Mouse (Mus musculus) CH12.LX (cell line): ENCODE measurements around the gene Narf. TPM values are rescaled to one million over a fixed set of nuclear protein-coding genes. Genes with fewer than 3 reads are reported as not detected.

Experiments used
- DNase-seq: peaks from one replicate; pipeline ENCODE4 v3.0.0-alpha.2; 2013; ENCODE audit errors: extremely low read depth
- H3K27ac ChIP-seq: 2 replicates; pipeline ENCODE4 v1.5.1; 2012; ENCODE audit warnings: low read depth, mild to moderate bottlenecking, control low read depth, moderate library complexity; ENCODE audit not compliant: insufficient read depth
- H3K27me3 ChIP-seq: replicated peaks from 2 replicates; pipeline ENCODE3; 2012; ENCODE audit warnings: inconsistent platforms
- H3K36me3 ChIP-seq, 2 experiments: replicated peaks in 1 of 2; 2 replicates each; pipeline versions ENCODE3 to v1.6.1; 2012; ENCODE audit warnings: inconsistent platforms in 1 of 2, low read length in 1 of 2, mild to moderate bottlenecking in 1 of 2, mixed read lengths in 1 of 2, moderate library complexity in 1 of 2; ENCODE audit not compliant: control insufficient read depth in 1 of 2, insufficient read depth in 1 of 2
- H3K4me1 ChIP-seq, 2 experiments: 2 replicates each; pipeline ENCODE4 v1.6.1; 2012; ENCODE audit warnings: inconsistent platforms in 1 of 2, moderate library complexity in 1 of 2; ENCODE audit not compliant: insufficient read depth in 2 of 2, control insufficient read depth in 1 of 2
- H3K4me2 ChIP-seq: 2 replicates; pipeline ENCODE4 v1.6.1; 2012; ENCODE audit warnings: low read depth, mild to moderate bottlenecking, control low read depth; ENCODE audit not compliant: poor library complexity, insufficient read depth, severe bottlenecking
- H3K4me3 ChIP-seq, 3 experiments: fragments of 150-350 bp in 1 of 3; sonication (generic) in 1 of 3; replicated peaks in 1 of 3; 2 replicates each; pipeline versions ENCODE3 to v1.5.1; 2011 to 2012; ENCODE audit warnings: low read depth in 2 of 3, low read length in 2 of 3, mild to moderate bottlenecking in 2 of 3, moderate library complexity in 2 of 3, control low read depth in 1 of 3, improper control_type of control experiment in 1 of 3, inconsistent platforms in 1 of 3, mixed read lengths in 1 of 3; ENCODE audit not compliant: poor library complexity in 1 of 3
- H3K79me2 ChIP-seq: replicated peaks from 2 replicates; pipeline ENCODE4 v1.6.1; 2012; ENCODE audit warnings: mild to moderate bottlenecking, moderate library complexity; ENCODE audit not compliant: control insufficient read depth, poor library complexity, insufficient read depth, severe bottlenecking; ENCODE audit errors: extremely low read depth
- H3K9ac ChIP-seq: 2 replicates; pipeline ENCODE4 v1.6.1; 2012; ENCODE audit warnings: low read depth, mild to moderate bottlenecking, control low read depth, moderate library complexity; ENCODE audit not compliant: insufficient read depth
- H3K9me3 ChIP-seq: replicated peaks from 2 replicates; pipeline ENCODE3; 2012; ENCODE audit warnings: low read length, inconsistent platforms, mixed read lengths
- BHLHE40 ChIP-seq: IDR thresholded peaks from 2 replicates; pipeline ENCODE4 v1.6.1; 2011; ENCODE audit warnings: mild to moderate bottlenecking, low read depth, low read length, improper control_type of control experiment
- CTCF ChIP-seq, 2 experiments: IDR thresholded peaks in 1 of 2; conservative IDR thresholded peaks in 1 of 2; 2 replicates each; pipeline ENCODE4 v1.5.1; 2011 to 2012; ENCODE audit warnings: low read depth in 2 of 2, low read length in 2 of 2, improper control_type of control experiment in 1 of 2, inconsistent platforms in 1 of 2, mild to moderate bottlenecking in 1 of 2, moderate library complexity in 1 of 2
- E2F4 ChIP-seq: IDR thresholded peaks from 2 replicates; pipeline ENCODE4 v1.6.1; 2011; ENCODE audit warnings: low read depth, low read length, improper control_type of control experiment; ENCODE audit not compliant: insufficient replicate concordance
- ELF1 ChIP-seq: IDR thresholded peaks from 2 replicates; pipeline ENCODE4 v1.6.1; 2014; ENCODE audit warnings: low read depth, mild to moderate bottlenecking, inconsistent platforms, low read length, improper control_type of control experiment
- HCFC1 ChIP-seq: IDR thresholded peaks from 2 replicates; pipeline ENCODE4 v1.6.1; 2012; ENCODE audit warnings: low read depth, mild to moderate bottlenecking, inconsistent platforms, low read length, improper control_type of control experiment
- IRF4 ChIP-seq: IDR thresholded peaks from 2 replicates; pipeline ENCODE4 v1.6.1; 2014; ENCODE audit warnings: low read depth, mild to moderate bottlenecking, inconsistent platforms, low read length, improper control_type of control experiment
- JUND ChIP-seq: conservative IDR thresholded peaks from 2 replicates; pipeline ENCODE4 v1.6.1; 2011; ENCODE audit warnings: low read depth, low read length, improper control_type of control experiment
- MAX ChIP-seq: IDR thresholded peaks from 2 replicates; pipeline ENCODE4 v1.6.1; 2011; ENCODE audit warnings: low read length, improper control_type of control experiment
- MEF2A ChIP-seq: IDR thresholded peaks from 2 replicates; pipeline ENCODE4 v1.6.1; 2014; ENCODE audit warnings: low read depth, mild to moderate bottlenecking, inconsistent platforms, low read length, improper control_type of control experiment, borderline replicate concordance
- MXI1 ChIP-seq: IDR thresholded peaks from 2 replicates; pipeline ENCODE4 v1.6.1; 2011; ENCODE audit warnings: mild to moderate bottlenecking, low read depth, low read length, improper control_type of control experiment
- MYC ChIP-seq: IDR thresholded peaks from 2 replicates; pipeline ENCODE4 v1.6.1; 2011; ENCODE audit warnings: low read depth, mild to moderate bottlenecking, improper control_type of control experiment, low read length
- POLR2A ChIP-seq: IDR thresholded peaks from 2 replicates; pipeline ENCODE4 v1.6.1; 2011; ENCODE audit warnings: low read depth, mild to moderate bottlenecking, improper control_type of control experiment, low read length
- RAD21 ChIP-seq: IDR thresholded peaks from 2 replicates; pipeline ENCODE4 v1.6.1; 2011; ENCODE audit warnings: low read depth, mild to moderate bottlenecking, low read length, improper control_type of control experiment, moderate library complexity
- RCOR1 ChIP-seq: conservative IDR thresholded peaks from 2 replicates; pipeline ENCODE4 v1.6.1; 2012; ENCODE audit warnings: low read depth, mild to moderate bottlenecking, inconsistent platforms, low read length, improper control_type of control experiment
- SIN3A ChIP-seq: IDR thresholded peaks from 2 replicates; pipeline ENCODE4 v1.6.1; 2012; ENCODE audit warnings: low read length, improper control_type of control experiment, inconsistent platforms
- SMC3 ChIP-seq: IDR thresholded peaks from 2 replicates; pipeline ENCODE4 v1.6.1; 2011; ENCODE audit warnings: low read depth, low read length, improper control_type of control experiment
- TBP ChIP-seq: conservative IDR thresholded peaks from 2 replicates; pipeline ENCODE4 v1.6.1; 2011; ENCODE audit warnings: low read depth, low read length, improper control_type of control experiment
- TCF12 ChIP-seq: IDR thresholded peaks from 2 replicates; pipeline ENCODE4 v1.6.1; 2014; ENCODE audit warnings: low read depth, mild to moderate bottlenecking, inconsistent platforms, low read length, improper control_type of control experiment
- USF1 ChIP-seq: IDR thresholded peaks from 2 replicates; pipeline ENCODE4 v1.6.1; 2014; ENCODE audit warnings: low read depth, mild to moderate bottlenecking, inconsistent platforms, low read length, improper control_type of control experiment
- USF2 ChIP-seq: conservative IDR thresholded peaks from 2 replicates; pipeline ENCODE4 v1.6.1; 2011; ENCODE audit warnings: low read depth, low read length, improper control_type of control experiment
- ZKSCAN1 ChIP-seq: IDR thresholded peaks from 2 replicates; pipeline ENCODE4 v1.6.1; 2012; ENCODE audit warnings: low read depth, inconsistent platforms, low read length, improper control_type of control experiment, borderline replicate concordance
- dilution Hi-C: fragments of 300-500 bp; cut with MboI; formaldehyde crosslinking; loops from 2 replicates; pipeline ENCODE4 v1.14.3; 2020; ENCODE audit warnings: low sequenced_read_pairs; ENCODE audit not compliant: extremely low pct_unique_long_range_greater_than_20kb, extremely low pct_ligation_motif_present
- in situ Hi-C: fragments of 300-500 bp; cut with MboI; formaldehyde crosslinking; loops from 3 replicates; pipeline ENCODE4 v1.14.3; 2019; ENCODE audit warnings: low sequenced_read_pairs, low pct_ligation_motif_present, low pct_unique_long_range_greater_than_20kb, mixed read lengths
- polyA plus RNA-seq: library from polyadenylated mRNA; unstranded; fragments of >175 nt; gene quantifications from 2 replicates; pipeline ENCODE4 v1.2.1, GENCODE M21; 2012; ENCODE audit warnings: low read depth; ENCODE audit not compliant: insufficient read length
- total RNA-seq, 2 experiments: library from RNA; depleted of rRNA; stranded (reverse); fragments of 300-350 nt in 1 of 2; fragments of >200 nt in 1 of 2; gene quantifications; 2 replicates each; pipeline ENCODE4 v1.2.3; 2012 to 2014

The Narf gene
- total and polyA plus RNA-seq, 3 experiments: 11.7 to 29.9 (median 26.2) TPM

- Histone ChIP-seq H3K4me1 (peaks cover 5 to 30% of the 10 kb centered on the region in 2 experiments), H3K4me3 (peak overlapping the region in 2 of 3 experiments; percentile 49 to 74), H3K9ac (peak overlapping the region; percentile 53), H3K27me3 (no peaks in the 10 kb centered on the region), H3K9me3 (no peaks in the 10 kb centered on the region), H3K4me2 (peak overlapping the region; percentile 91), H3K36me3 (peaks cover 0 to 20% of the 10 kb centered on the region in 2 experiments), H3K27ac (no peak overlapping the region), H3K79me2 (no peaks in the 10 kb centered on the region)
- in situ Hi-C loops (no loop called here), dilution Hi-C loops (no loop called here)
- DNase-seq: peak; percentile 87
- TF ChIP-seq MEF2A (peak; percentile 48; the same call in 1 of the 2 replicates), SIN3A (peak; percentile 40; the same call in 1 of the 2 replicates), HCFC1 (peak; percentile 17; the same call in 1 of the 2 replicates), RAD21 (peak; percentile 62), ELF1 (0 out of 2 replicates have a peak, but pooled peaks have one; percentile 32), TBP (peak; percentile 60; the same call in 1 of the 2 replicates), BHLHE40 (peak; percentile 69), TCF12 (peak; percentile 65; the same call in 1 of the 2 replicates), IRF4 (no peak; the same call in 1 of the 2 replicates), E2F4 (peak; percentile 91; the same call in 1 of the 2 replicates), USF1 (no peak), JUND (no peak; the same call in 1 of the 2 replicates), MAX (peak; percentile 62), POLR2A (peak; percentile 49), USF2 (no peak), CTCF (conservative IDR thresholded peaks at IDR 0.05 in 1 of 2, IDR thresholded peaks at IDR 0.05 in 1 of 2; ENCODE audit: low read depth in 2 of 2, low read length in 2 of 2) (peak; percentile 85 to 88), ZKSCAN1 (no peak), MYC (peak; percentile 88), SMC3 (peak; percentile 36), RCOR1 (peak; percentile 59), MXI1 (peak; percentile 78)
Measured at GRCm38 (mm10) chr11:121235475-121236238, 1.4 kb upstream of the Narf start.
